14 mouse cellular contexts compared by ENCODE assay signal in the genomic region with DNA sequence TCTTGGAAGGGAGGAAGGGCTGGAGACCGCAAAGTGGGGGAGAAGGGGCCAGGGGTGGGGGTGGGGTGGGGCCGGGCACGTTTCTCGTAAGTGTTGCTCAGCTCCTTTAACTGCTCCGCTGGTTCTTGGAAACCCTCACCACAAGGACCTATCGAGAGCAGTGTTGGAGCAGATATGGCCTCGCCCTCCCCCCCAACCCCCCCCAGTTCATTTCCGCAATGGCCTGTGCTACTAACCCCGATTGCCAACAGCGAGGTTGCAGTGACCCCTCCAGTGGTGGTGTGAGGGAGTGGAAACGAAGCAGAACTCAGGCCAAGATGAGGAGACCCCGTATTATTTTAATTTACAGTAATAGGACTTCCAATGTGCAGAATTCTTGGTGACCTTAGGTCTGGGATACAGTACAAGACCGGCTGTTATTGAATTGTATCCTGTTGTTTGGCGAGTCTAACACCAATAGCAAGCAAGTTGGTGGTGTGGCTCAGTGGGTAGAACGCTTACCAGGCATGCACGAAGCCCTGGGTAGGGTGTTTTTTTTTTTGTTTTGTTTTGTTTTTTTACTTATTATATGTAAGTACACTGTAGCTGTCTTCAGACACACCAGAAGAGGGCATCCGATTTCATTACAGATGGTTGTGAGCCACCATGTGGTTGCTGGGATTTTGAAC. TPM values are rescaled to one million over a fixed set of nuclear protein-coding genes. Genes with fewer than 3 reads are reported as not detected.
DNase-seq lines count a peak whose midpoint lies in the region; ATAC-seq and TF ChIP-seq lines count a peak whose summit lies in the region.
"Had no signal": no experiment of that assay in that cellular context is flagged by ENCODE, and none has a peak within 500 bp of the region (broad histone marks: within the 10 kb centered on the region; RNA-seq: fewer than 3 reads in every experiment).

No protein-coding gene starts in this region.

- no peak for DNase-seq in kidney, postnatal 25 days
- DNase-seq in MEL-GATA-1-ER (ENCODE audit: extremely low read depth, low read depth) = peak; percentile 98
- DNase-seq in natural killer cell, adult 2 months (ENCODE audit: low spot score in 2 of 2) = peak; percentile 53 to 67
- DNase-seq in layer of hippocampus, adult 2 months (ENCODE audit: low spot score in 2 of 2) = no peak
- no peak for DNase-seq in adrenal gland, postnatal 14 days
- no peak for DNase-seq in cerebellum, postnatal 10 days

- H3K27me3 ChIP-seq in kidney, embryonic 16.5 days (ENCODE audit: insufficient read depth, low read length) = no peaks in the 10 kb centered on the region

- no peak overlapping the region for H3K4me3 ChIP-seq in kidney, embryonic 16.5 days (ENCODE audit: low read length)
- no peak overlapping the region for H3K4me3 ChIP-seq in layer of hippocampus, adult 2 months
- H3K4me3 ChIP-seq: embryonic facial prominence, embryonic 10.5 days had no signal

- WGBS in kidney, embryonic 16.5 days = 70% methylated on average over 17 of the region's 17 CpGs

- ATAC-seq in kidney, embryonic 16.5 days (ENCODE audit: low FRiP score, low TSS enrichment) = peak; percentile 35; the same call in 1 of the 2 replicates
- ATAC-seq in inflammation-experienced regulatory T-cells, adult 6 months = peak; percentile 55

- H3K4me1 ChIP-seq in kidney, embryonic 16.5 days (ENCODE audit: insufficient read depth, low read length) = peaks cover 12% of the 10 kb centered on the region

- H3K4me2 ChIP-seq in kidney, embryonic 16.5 days (replicated peaks; ENCODE audit: low read depth, low read length) = no peak overlapping the region
- H3K4me2 ChIP-seq: midbrain, embryonic 11.5 days had no signal

- no peak overlapping the region for H3K9ac ChIP-seq in kidney, embryonic 16.5 days (replicated peaks; ENCODE audit: low read length)

- no peaks in the 10 kb centered on the region for H3K36me3 ChIP-seq in kidney, embryonic 16.5 days (ENCODE audit: insufficient read depth, low read length)

- no peak for TF ChIP-seq CTCF in layer of hippocampus, adult 2 months (conservative IDR thresholded peaks at IDR 0.05)

- H3K9me3 ChIP-seq in kidney, embryonic 16.5 days (ENCODE audit: low read length) = no peaks in the 10 kb centered on the region
- H3K9me3 ChIP-seq: embryonic facial prominence, embryonic 10.5 days had no signal

- no peak overlapping the region for H3K27ac ChIP-seq in kidney, embryonic 16.5 days (ENCODE audit: low read length)
- H3K27ac ChIP-seq in layer of hippocampus, adult 2 months = no peak overlapping the region
- H3K27ac ChIP-seq: embryonic facial prominence, embryonic 10.5 days had no signal

RNA-seq across cellular contexts. Expression of gene Pim1, which starts 10.4 kb away (rescaled TPM):
- 12.5 and 14.5 TPM in 2 replicates for polyA plus RNA-seq in kidney, embryonic 16.5 days (2015; fragmentation: Nextera tagmentation; extraction: Ambion mirVana)
- polyA plus RNA-seq in inflammation-experienced regulatory T-cells, adult 6 months (2017; shearing (Covaris generic)) = 100 to 1,000 TPM; 255 to 344 (median 288) TPM
- total RNA-seq in layer of hippocampus, adult 2 months (2021) = 1 to 10 TPM; 4.2 to 5.6 TPM
- total RNA-seq in adrenal gland, postnatal 14 days (2021) = 104 and 129 TPM in 2 replicates

RNA-seq across cellular contexts. Expression of gene Gm17657, which starts 48.5 kb away (rescaled TPM):
- not detected in 2 replicates for polyA plus RNA-seq in kidney, embryonic 16.5 days (2015; fragmentation: Nextera tagmentation; extraction: Ambion mirVana)
- under 1 TPM in 2 of 3 experiments, not detected in 1; 0.23 to 0.39 TPM for polyA plus RNA-seq in inflammation-experienced regulatory T-cells, adult 6 months (2017; shearing (Covaris generic))
- total RNA-seq in layer of hippocampus, adult 2 months (2021) = not detected
- not detected in 2 replicates for total RNA-seq in adrenal gland, postnatal 14 days (2021)
- total RNA-seq: gastrocnemius, adult 18-20 months; layer of hippocampus, postnatal 10 days had no signal
- polyA plus RNA-seq: brain, embryonic 14.5 days; embryonic facial prominence, embryonic 10.5 days; hindbrain, embryonic 11.5 days; midbrain, embryonic 11.5 days had no signal

RNA-seq across cellular contexts. Expression of gene Tbc1d22b, which starts 48.6 kb away (rescaled TPM):
- 16.7 and 19.1 TPM in 2 replicates for polyA plus RNA-seq in kidney, embryonic 16.5 days (2015; fragmentation: Nextera tagmentation; extraction: Ambion mirVana)
- polyA plus RNA-seq in inflammation-experienced regulatory T-cells, adult 6 months (2017; shearing (Covaris generic)) = 10 to 100 TPM in 2 of 3 experiments, 1 to 10 TPM in 1; 9.0 to 11.5 (median 11.4) TPM
- total RNA-seq in layer of hippocampus, adult 2 months (2021) = 10 to 100 TPM; 39.8 to 41.7 TPM
- 23.7 and 24.6 TPM in 2 replicates for total RNA-seq in adrenal gland, postnatal 14 days (2021)

RNA-seq across cellular contexts. Expression of gene Tmem217, which starts 51.2 kb away (rescaled TPM):
- 0.79 and 0.89 TPM in 2 replicates for polyA plus RNA-seq in kidney, embryonic 16.5 days (2015; fragmentation: Nextera tagmentation; extraction: Ambion mirVana)
- 1 to 10 TPM in 2 of 3 experiments, not detected in 1; 1.1 to 1.3 TPM for polyA plus RNA-seq in inflammation-experienced regulatory T-cells, adult 6 months (2017; shearing (Covaris generic))
- not detected for total RNA-seq in layer of hippocampus, adult 2 months (2021)
- total RNA-seq in adrenal gland, postnatal 14 days (2021) = not detected in 2 replicates
- total RNA-seq: gastrocnemius, adult 18-20 months; layer of hippocampus, postnatal 10 days had no signal

Comparison
In these comparisons a context has a peak if more than half of its experiments do, and no peak if none do; other contexts are left out.
1. DNase-seq: peak in MEL-GATA-1-ER (single experiment) and natural killer cell, adult 2 months (2 of 2); none in kidney, postnatal 25 days (0 of 2), layer of hippocampus, adult 2 months (0 of 2), adrenal gland, postnatal 14 days (single experiment) and cerebellum, postnatal 10 days (0 of 2).
2. RNA of gene Pim1, which starts 10.4 kb away (total RNA-seq): 104 to 129 TPM in adrenal gland, postnatal 14 days; 4.2 to 5.6 TPM in layer of hippocampus, adult 2 months; every median in the first group is over 10 times any median in the second.